Mouse (Mus musculus): ENCODE data around the gene Pdcd4.

Pdcd4 gene

DNA sequence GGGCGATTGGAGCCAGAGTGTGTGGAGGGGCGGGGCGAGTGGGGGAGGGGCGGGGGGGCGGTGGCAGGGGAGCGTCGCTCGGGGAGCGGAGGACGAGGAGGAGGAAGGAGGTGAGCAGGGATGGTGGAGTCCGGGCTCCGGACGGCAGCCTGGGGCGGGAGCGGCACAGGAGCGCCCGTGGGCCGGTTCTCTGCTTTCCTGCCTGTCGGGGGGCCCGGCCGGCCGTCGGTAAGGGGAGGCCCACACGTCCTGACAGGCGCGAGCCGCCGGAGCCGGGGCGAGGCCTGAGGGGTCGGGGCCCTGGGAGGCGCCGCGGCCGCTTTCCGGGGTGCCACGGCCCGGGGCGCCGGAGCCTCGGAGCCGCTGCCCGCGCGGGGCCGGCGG lies 52.7 kb downstream of the Pdcd4 start:
- in situ Hi-C loops (cut with MboI, MseI), result no loop called here

DNA sequence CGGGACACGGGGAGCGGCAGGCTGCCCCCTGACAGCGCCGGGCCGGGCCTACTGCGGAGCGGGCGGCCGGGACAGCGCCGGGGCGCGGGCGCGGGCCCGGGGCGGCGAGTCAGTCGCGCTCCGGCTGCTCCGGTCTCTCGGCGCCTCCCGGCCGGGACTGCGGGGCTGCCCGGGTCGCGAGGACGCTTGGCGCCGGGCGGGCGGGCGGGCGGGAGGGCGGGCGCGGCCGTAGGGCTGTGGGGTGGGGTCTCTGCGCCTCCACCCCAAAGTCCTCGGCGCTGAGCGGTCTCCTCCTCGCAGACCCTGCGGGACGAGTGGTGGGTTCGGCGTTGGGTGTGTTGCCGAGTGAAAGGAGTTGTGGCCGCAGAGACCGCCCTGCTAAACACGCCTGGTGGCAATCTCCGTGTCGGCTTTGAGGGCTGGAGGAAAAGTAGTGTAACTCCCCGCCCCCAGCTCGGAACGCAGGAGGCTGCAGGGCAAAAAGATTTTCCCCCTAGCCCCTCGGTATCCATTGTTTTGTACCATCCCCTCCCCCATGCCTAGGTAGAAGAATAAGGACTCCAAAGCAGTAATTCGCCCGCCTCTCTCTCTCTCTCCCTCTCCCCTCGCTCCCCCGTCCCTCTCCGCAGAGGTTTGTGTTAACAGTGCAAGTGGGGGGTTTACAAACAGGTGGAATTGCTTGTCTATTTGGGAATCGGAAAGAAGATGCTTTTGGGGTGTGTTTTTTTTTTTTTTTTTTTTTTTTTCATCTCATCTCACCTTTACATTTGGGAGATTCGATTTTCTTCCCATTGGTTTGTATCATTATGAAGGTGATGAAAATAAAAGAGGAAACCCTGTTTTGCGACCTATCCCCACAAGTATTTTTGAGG lies 53.4 kb downstream of the Pdcd4 start:
- in situ Hi-C loops (cut with MboI, MseI), result no loop called here

DNA sequence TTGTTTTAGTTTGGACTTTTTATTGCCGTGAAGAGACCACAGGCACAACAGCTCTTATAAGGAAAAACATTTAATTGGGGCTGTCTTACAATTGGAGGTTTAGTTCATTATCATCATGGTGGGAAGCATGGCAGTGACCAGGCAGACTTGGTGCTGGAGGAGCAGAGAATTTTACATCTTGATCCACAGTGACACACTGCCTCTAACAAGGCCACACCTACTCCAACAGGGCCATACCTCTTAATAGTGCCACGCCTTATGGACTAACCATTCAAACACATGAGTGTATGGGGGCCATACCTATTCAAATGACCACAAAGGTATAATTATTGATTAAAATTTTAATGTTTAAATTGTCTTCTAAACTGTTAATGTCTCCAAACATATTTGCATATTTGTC lies 65.5 kb downstream of the Pdcd4 start:
- in situ Hi-C loops (cut with MboI, MseI), result no loop called here

DNA sequence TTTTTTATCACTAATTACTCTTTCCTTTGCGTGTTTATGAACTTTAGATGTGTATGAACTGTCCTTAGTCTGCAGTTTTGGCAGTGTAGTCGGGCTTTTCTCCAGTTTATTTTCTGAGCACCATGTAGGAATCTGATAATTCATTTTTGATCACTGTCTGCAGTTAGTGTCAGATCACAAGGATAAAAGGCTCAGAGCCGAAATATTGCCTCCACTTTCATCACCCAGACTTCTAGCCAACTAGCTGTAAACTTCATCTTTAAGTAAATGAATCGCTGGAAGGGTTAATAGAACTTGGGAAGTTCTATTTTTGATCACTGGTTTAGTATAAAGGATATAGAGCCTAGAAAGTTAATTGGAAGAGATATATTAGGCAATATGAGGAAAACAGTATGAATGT lies 70.5 kb downstream of the Pdcd4 start:
- in situ Hi-C loops (cut with MboI, MseI), result loop anchor here (5.0 kb wide), 1 partner anchor 60 kb away; no protein-coding TSS in a partner anchor

DNA sequence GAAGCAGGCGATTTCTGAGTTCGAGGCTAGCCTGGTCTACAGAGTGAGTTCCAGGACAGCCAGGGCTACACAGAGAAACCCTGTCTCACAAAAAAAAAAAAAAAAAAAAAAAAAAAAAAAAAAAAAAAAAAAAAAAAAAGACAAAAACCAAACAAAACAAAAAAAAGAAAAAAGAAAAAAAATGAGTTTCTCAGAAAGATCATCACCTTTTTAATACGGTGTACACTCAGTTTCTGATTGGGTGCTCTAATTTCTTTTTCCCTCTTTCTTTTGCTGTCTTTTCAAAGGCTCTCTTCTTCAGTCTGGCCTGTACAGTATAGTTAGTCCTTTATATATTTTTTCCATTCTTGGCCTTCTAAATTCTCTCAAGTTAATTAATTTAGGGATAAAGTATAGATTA lies 72.3 kb downstream of the Pdcd4 start:
- in situ Hi-C loops (cut with MboI, MseI), result loop anchor here (5.0 kb wide), 1 partner anchor 58 kb away; no protein-coding TSS in a partner anchor

DNA sequence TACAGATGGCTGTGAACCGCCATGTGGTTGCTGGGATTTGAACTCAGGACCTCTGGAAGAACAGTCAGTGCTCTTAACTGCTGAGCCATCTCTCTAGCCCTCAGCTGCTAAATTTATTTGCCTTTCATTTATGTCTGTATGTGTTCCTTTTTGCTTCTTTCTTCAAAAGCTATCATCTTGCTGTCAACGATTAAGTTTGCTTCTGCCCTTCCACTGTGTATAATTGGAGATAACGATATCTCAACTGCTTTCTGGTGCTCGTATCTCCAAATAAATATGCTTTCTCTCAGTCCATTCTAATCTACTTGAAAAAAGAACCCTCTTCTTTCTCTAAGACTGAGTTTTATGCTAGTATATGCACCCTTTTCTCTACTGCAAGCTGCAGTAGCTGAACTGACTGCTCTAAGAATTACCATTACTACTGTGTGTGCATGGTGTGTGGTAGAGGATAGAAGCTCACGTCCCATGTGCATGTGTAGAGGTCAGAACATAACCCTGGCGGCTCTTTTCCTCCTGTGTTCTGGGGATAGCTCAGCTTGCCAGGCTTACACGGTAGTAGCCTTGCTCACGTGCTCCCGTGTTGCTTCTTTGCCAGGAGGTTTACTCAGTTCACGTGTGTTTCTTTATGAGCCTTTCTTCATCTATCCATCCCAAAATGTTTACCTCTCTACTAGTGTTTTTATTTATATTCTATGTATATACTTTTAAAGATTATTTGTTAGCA lies 73.0 kb downstream of the Pdcd4 start:
- in situ Hi-C loops (cut with MboI, MseI), result loop anchor here (5.0 kb wide), 1 partner anchor 57 kb away; no protein-coding TSS in a partner anchor

DNA sequence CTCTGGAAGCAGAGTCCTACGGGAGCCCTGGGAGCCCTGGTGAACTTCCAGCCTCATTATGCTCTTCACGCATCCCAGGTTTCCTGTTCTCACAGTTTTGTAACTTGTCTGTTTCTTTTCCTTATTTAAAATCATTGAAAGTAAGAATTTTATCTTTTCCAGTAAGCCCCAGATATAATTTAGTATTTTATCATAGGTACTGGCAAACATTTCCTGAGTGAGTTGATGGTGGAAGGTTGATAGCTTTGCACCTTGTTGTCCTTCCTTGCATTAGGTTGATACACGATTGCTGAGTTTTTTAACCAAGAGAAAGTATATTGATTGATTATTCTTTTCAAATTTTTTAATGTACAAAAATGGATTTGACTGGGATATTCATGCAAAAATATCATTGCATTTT lies 77.2 kb downstream of the Pdcd4 start:
- in situ Hi-C loops (cut with MboI, MseI), result no loop called here

DNA sequence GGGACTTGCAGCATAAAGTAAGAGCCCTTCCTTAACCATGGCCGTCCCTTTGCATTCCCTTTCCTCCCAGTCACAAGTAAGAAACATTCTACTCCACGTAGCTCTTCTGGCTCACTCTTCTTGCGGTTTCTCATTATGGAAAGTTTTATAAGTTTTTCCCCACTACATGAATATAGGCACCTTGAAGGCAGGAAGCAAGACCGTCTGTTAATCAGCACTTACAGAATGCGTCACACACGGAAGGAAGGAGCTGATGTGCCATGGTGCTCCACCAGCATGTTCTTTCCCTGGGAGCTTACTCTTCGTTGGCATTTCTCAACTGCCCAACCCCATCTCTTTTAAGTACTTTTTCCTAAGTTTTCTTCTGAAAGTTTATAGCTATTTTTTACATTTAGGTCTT lies 79.9 kb downstream of the Pdcd4 start:
- in situ Hi-C loops (cut with MboI, MseI), result no loop called here

DNA sequence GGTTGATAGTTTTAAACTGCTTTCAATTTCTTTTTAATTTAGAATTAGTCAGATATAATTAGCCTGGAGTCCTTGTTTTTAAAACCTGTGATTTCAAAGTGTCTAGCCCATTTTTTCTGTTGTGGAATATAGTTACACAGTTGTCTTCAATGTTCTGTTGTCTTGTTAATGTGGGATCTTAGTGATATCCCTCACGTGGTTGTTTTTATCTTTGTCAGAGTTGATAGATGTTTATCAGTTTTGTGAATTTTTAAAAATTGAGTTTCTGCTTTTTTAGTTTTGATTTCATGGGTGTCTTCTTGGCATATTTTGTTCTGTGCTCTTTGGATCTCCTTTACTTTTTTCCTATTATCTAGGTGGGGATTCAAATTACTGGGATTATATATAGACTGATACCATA lies 81.6 kb downstream of the Pdcd4 start:
- in situ Hi-C loops (cut with MboI, MseI), result no loop called here
